Mouse (Mus musculus): ENCODE results near the gene Bckdha.
A peak's percentile ranks its signal among the peaks of the same experiment; 100 is the strongest.

DNA sequence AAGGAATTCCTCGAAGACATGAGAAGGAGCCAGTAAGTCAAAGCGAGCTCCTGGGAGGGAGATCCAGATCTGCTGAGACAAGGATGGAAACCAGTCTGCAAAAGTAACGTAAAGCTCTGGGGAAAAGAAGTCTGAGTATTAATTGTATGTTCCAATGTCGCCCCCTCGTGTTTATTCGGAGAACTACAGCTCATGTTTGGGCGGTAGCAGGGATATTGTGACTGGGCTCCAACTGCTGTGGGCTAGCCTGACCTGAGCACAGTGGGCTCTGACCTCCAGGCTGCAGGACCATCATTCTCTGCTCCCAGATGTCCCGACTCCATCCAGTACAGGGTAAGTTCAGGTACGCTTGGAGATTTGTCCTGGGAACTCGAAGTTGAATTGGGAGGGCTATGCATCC, 59.1 kb downstream of the Bckdha start:
- TF ChIP-seq CTCF (conservative IDR thresholded peaks at IDR 0.05; ENCODE audit: low read length) (peak; percentile 89), NANOG (IDR thresholded peaks at IDR 0.05; ENCODE audit: borderline replicate concordance, low read length) (no peak)

Data from E14TG2a.4 (cell line).